Mouse (Mus musculus): ENCODE data around the gene Arid5b.
A peak's percentile ranks its signal among the peaks of the same experiment; 100 is the strongest.
"Not testable (repeated sequence)": the region's sequence is repeated elsewhere in the genome, so short reads cannot be mapped to it uniquely, and the experiment has no call there.

Gene Arid5b

GRCm38 (mm10) chr10:68104881-68105781, 173.4 kb downstream of the Arid5b start:
- peak; percentile 24 to 51 for DNase-seq

- no peak for DNase-seq
Observed at GRCm38 (mm10) chr10:68104481-68104880, 174.1 kb downstream of the Arid5b start.

- no peak for DNase-seq
Observed at GRCm38 (mm10) chr10:68103988-68104387, 174.6 kb downstream of the Arid5b start.

GRCm38 (mm10) chr10:68103078-68103855, 175.3 kb downstream of the Arid5b start:
- no peak for DNase-seq

GRCm38 (mm10) chr10:68102566-68102965, 176.0 kb downstream of the Arid5b start:
- no peak for DNase-seq

GRCm38 (mm10) chr10:68101251-68101650, 177.3 kb downstream of the Arid5b start:
- no peak for DNase-seq

- DNase-seq: peak in 1 of 2 experiments; percentile 17
Observed at GRCm38 (mm10) chr10:68100506-68100905, 178.0 kb downstream of the Arid5b start.

- DNase-seq: not testable (repeated sequence)
Observed at GRCm38 (mm10) chr10:68099801-68100200, 178.7 kb downstream of the Arid5b start.

GRCm38 (mm10) chr10:68097821-68098675, 180.5 kb downstream of the Arid5b start:
- DNase-seq: no peak

GRCm38 (mm10) chr10:68096395-68096794, 182.1 kb downstream of the Arid5b start:
- DNase-seq: no peak

GRCm38 (mm10) chr10:68095136-68095535, 183.4 kb downstream of the Arid5b start:
- DNase-seq: no peak

GRCm38 (mm10) chr10:68093496-68093895, 185.0 kb downstream of the Arid5b start:
- DNase-seq: no peak

- no peak for DNase-seq
Observed at GRCm38 (mm10) chr10:68091840-68092239, 186.7 kb downstream of the Arid5b start.

- DNase-seq: no peak
Observed at GRCm38 (mm10) chr10:68091011-68091410, 187.5 kb downstream of the Arid5b start.

- DNase-seq: no peak
Observed at GRCm38 (mm10) chr10:68090544-68090943, 188.0 kb downstream of the Arid5b start.

- peak; percentile 74 to 83 for DNase-seq
Observed at GRCm38 (mm10) chr10:68090197-68090535, 188.4 kb downstream of the Arid5b start.

GRCm38 (mm10) chr10:68089435-68090196, 188.9 kb downstream of the Arid5b start:
- DNase-seq: peak in 1 of 2 experiments; percentile 46

GRCm38 (mm10) chr10:68087722-68088121, 190.8 kb downstream of the Arid5b start:
- DNase-seq: no peak

GRCm38 (mm10) chr10:68086973-68087372, 191.6 kb downstream of the Arid5b start:
- DNase-seq: no peak

- no peak for DNase-seq
Observed at GRCm38 (mm10) chr10:68085574-68085973, 193.0 kb downstream of the Arid5b start.

GRCm38 (mm10) chr10:68081712-68082111, 196.8 kb downstream of the Arid5b start:
- DNase-seq: no peak
